Mouse (Mus musculus) heart, embryonic 16.5 days (tissue): ENCODE results near the gene Otud6a. TPM values are rescaled to one million over a fixed set of nuclear protein-coding genes. Genes with fewer than 3 reads are reported as not detected.

Source experiments
- ATAC-seq: fragments of 200-750 bp; cut with Nextera tagmentation; replicated peaks from 2 replicates; pipeline ENCODE4 v1.8.0; 2017; ENCODE audit warnings: moderate number of reproducible peaks; ENCODE audit not compliant: insufficient read depth, low FRiP score; ENCODE audit errors: extremely low read depth
- H3K27ac ChIP-seq: fragments of 300-500 bp; sonication (generic); 2 replicates; pipeline ENCODE4 v1.5.1; 2014; ENCODE audit warnings: mild to moderate bottlenecking, low read length, control low read depth, moderate library complexity
- H3K27me3 ChIP-seq: fragments of 300-500 bp; sonication (generic); 2 replicates; pipeline ENCODE4 v1.6.1; 2014; ENCODE audit warnings: low read length, mixed read lengths; ENCODE audit not compliant: control insufficient read depth, insufficient read depth
- H3K36me3 ChIP-seq: fragments of 300-500 bp; sonication (generic); 2 replicates; pipeline ENCODE4 v1.6.1; 2014; ENCODE audit not compliant: control insufficient read depth, insufficient read depth
- H3K4me1 ChIP-seq: fragments of 300-500 bp; sonication (generic); 2 replicates; pipeline ENCODE4 v1.6.1; 2014; ENCODE audit warnings: low read length, mixed read lengths; ENCODE audit not compliant: control insufficient read depth, insufficient read depth
- H3K4me2 ChIP-seq: fragments of 300-500 bp; sonication (generic); 2 replicates; pipeline ENCODE4 v1.6.1; 2014; ENCODE audit warnings: low read depth, mild to moderate bottlenecking, control low read depth, low read length
- H3K4me3 ChIP-seq: fragments of 300-500 bp; sonication (generic); 2 replicates; pipeline ENCODE4 v1.5.1; 2014; ENCODE audit warnings: mild to moderate bottlenecking, control low read depth, low read length
- H3K9ac ChIP-seq: fragments of 300-500 bp; sonication (generic); 2 replicates; pipeline ENCODE4 v1.6.1; 2014; ENCODE audit warnings: low read length, control low read depth
- H3K9me3 ChIP-seq: fragments of 300-500 bp; sonication (generic); replicated peaks from 2 replicates; pipeline ENCODE4 v1.6.1; 2016; ENCODE audit warnings: low read length; ENCODE audit not compliant: control insufficient read depth
- WGBS: fragments of 180-500 bp; shearing (Covaris S2); extraction: QIAGEN DNeasy Blood & Tissue Kit; methylation state at CpG from one replicate; pipeline ENCODE4 v1.1.7; 2014; 5-methylcytosine and 5-hydroxymethylcytosine counted together
- polyA plus RNA-seq: library from polyadenylated mRNA; unstranded; fragments of >200 nt; fragmentation: Nextera tagmentation; extraction: Ambion mirVana; gene quantifications from 2 replicates; pipeline ENCODE4 v1.2.1, GENCODE M21; 2015

Otud6a gene
- not detected in 2 replicates for polyA plus RNA-seq

DNA sequence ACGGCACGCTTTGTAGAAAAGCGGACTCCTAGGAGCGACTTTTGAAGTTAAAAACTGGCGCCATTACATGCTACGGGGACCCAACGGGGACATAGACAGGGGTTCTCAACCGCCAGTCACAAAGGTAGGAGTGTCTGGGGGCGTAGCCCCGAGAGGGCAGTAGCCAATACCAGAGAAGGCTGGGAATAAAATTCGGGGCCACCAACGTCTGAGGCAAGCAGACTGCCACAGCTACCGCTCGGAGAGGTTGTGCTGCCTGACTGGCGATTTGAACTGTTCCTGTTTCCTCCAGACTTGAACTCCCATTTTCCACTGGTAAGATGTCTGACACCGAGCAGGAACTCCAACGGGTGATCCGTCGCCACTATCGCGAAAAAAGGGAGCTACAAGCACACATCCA, at the start of gene Otud6a:
Gene Otud6a, plus strand, starts transcription at position 321 of the 400 bp plus-strand sequence.
- WGBS: 85% methylated on average over 21 of the region's 21 CpGs

DNA sequence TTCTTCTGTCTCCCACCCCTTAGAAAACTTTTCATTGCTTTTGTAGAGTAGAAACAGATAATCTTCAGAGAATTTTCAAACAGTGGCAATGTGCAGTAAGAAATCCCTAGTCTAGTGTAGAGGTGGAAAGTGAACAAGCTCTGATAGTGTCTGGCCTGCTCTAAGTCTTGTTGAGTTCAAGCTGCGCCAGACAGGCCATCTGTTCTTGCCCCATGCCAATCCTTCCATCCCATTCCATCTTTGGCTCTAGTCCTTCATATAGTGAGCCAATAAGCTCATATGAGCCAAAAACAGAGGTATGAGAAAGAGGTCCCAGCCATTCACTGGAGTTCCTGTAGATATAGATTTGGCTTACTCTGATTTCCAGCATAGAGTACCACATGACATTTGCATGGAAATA, 38.9 kb upstream of the Otud6a start:
- Histone ChIP-seq H3K9ac (no peak overlapping the region), H3K27ac (no peak overlapping the region), H3K9me3 (no peaks in the 10 kb centered on the region), H3K27me3 (no peaks in the 10 kb centered on the region), H3K4me1 (no peaks in the 10 kb centered on the region), H3K36me3 (no peaks in the 10 kb centered on the region), H3K4me3 (no peak overlapping the region), H3K4me2 (no peak overlapping the region)
- WGBS: 88% methylated on average over 1 of the region's 1 CpGs
- no peak for ATAC-seq

More for the DNA sequence above, at the start of gene Otud6a:
- Histone ChIP-seq H3K36me3 (no peaks in the 10 kb centered on the region), H3K27ac (no peak within 1 kb of the TSS), H3K4me3 (no peak within 1 kb of the TSS), H3K9me3 (no peaks in the 10 kb centered on the region), H3K27me3 (no peaks in the 10 kb centered on the region; the same call in 1 of the 2 replicates), H3K4me1 (no peaks in the 10 kb centered on the region), H3K9ac (no peak within 1 kb of the TSS), H3K4me2 (no peak within 1 kb of the TSS)
- ATAC-seq: no peak

DNA sequence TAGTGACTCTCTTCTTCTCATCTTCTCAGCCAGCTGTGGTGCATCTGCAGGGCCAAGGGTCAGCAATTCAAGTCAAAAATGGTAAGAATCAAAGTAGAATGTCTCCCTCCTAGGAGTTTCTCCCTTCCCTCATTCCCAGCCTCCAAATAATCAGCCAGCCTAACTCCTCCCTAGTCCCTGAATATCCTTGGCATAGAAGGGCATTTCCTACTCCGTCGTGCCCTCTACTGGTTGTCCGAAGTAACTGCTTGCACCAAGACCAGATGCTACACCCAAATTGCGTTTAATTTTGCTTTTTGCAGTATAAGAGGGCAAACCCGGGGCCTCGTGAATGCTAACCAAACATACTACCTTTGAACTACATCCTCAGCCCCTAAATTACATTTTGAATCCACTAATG, 36.5 kb upstream of the Otud6a start:
- Histone ChIP-seq H3K36me3 (no peaks in the 10 kb centered on the region), H3K27ac (no peak overlapping the region), H3K27me3 (no peaks in the 10 kb centered on the region), H3K4me2 (no peak overlapping the region), H3K4me1 (no peaks in the 10 kb centered on the region), H3K9ac (no peak overlapping the region), H3K4me3 (no peak overlapping the region), H3K9me3 (no peaks in the 10 kb centered on the region)
- 28% methylated on average over 6 of the region's 6 CpGs for WGBS
- no peak for ATAC-seq

DNA sequence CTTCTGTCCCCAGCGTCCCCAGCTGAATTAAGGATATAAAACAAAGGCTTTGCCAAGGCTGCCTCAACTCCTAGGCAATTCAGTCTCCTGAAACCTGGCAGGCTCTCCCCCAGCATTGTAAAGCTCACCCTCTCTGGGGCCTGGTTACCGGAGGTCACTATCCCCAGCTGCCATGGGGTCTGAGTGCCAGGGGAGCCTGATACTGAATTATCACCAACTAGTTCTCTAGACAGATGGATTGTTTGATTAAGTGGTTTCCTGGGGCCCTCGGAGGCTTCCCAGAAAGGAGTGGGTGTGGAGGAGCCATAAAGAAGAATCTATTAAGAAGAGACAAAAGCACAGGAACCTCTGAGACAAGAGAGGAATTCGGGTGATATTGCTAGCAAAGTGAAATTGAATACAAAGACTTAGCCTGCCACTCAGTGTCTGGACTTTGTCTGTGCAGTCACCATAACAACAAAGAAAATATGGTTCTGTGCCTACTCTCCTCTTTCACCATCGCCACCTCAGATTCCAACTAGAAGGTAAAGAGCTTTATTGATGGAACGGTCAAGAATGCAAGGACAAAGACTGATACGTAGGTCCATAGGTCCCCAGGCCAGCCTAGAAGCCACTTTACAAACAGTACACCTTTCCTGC, 34.5 kb upstream of the Otud6a start:
- no peak overlapping the region for H3K4me3 ChIP-seq
- no peak overlapping the region for H3K4me2 ChIP-seq
- no peak overlapping the region for H3K9ac ChIP-seq
- WGBS: 66% methylated on average over 7 of the region's 7 CpGs
- ATAC-seq: no peak
- H3K36me3 ChIP-seq: no peaks in the 10 kb centered on the region
- no peaks in the 10 kb centered on the region for H3K4me1 ChIP-seq
- no peaks in the 10 kb centered on the region for H3K27me3 ChIP-seq
- no peak overlapping the region for H3K27ac ChIP-seq
- H3K9me3 ChIP-seq: no peaks in the 10 kb centered on the region

DNA sequence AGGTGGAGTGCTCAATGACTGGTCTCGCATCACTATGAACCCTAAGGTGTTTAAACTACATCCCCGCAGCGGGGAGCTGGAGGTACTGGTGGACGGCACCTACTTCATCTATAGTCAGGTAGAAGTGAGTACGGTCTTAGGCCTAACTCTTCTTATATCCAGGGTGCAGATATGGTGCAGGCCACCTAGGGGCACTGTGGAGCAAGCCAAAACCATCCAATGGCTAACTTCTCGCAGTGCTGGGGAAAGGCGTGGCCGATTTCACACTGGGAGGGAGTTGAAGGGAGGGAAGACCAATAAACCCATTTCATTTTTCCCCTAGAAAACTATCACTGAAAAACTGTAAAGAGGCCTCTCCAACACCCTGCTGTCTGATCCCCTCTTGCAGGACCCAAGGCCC, 33.8 kb upstream of the Otud6a start:
- no peak overlapping the region for H3K27ac ChIP-seq
- no peak for ATAC-seq
- no peak overlapping the region for H3K9ac ChIP-seq

DNA sequence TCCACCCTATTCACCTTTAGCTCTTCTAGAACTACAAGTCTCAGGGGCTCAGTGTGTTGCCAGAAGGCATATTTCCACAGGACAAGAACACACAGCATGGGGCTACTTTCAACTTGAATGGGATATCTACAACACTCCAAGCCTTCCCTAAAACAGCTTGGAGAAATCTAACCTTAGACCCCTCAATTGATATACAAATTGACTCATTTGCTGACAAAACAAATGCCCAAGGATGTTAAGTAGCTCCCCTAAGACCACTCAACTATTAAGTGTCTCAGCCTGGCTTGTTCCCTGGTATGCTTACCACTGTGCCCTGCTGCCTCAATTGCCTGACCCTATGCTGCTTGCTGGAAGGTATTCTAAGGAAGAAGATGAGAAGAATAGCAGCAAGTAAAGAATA, 27.9 kb upstream of the Otud6a start:
- Histone ChIP-seq H3K4me2 (no peak overlapping the region), H3K9me3 (no peaks in the 10 kb centered on the region), H3K27ac (no peak overlapping the region), H3K9ac (no peak overlapping the region), H3K4me1 (no peaks in the 10 kb centered on the region), H3K27me3 (0 out of 2 replicates have a peak, but pooled peaks cover 3% of the 10 kb centered on the region), H3K4me3 (no peak overlapping the region), H3K36me3 (no peaks in the 10 kb centered on the region)
- ATAC-seq: no peak

More for the DNA sequence above, 33.8 kb upstream of the Otud6a start:
- Histone ChIP-seq H3K4me2 (no peak overlapping the region), H3K36me3 (no peaks in the 10 kb centered on the region), H3K4me1 (no peaks in the 10 kb centered on the region), H3K27me3 (no peaks in the 10 kb centered on the region), H3K4me3 (no peak overlapping the region), H3K9me3 (no peaks in the 10 kb centered on the region)
- WGBS: 78% methylated on average over 8 of the region's 8 CpGs

DNA sequence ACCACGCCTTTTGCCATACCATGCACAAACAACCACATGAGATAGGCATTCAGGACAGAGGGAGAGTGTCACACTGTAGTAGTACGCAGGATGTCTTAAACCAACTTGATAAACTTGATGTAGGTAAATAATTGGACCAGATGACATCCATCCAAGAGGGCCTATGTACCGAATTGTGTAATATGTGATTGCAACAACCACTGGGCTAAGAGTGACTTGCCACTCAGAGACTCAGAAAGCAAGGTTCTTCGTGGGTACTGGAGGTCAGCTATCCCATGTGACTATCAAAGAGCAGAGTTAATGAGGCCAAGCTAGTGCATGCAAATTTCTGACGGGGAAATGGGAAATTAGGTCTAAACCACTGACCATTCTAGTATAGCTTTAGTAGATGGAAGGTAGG, 27.2 kb upstream of the Otud6a start:
- H3K4me1 ChIP-seq: no peaks in the 10 kb centered on the region
- H3K4me3 ChIP-seq: no peak overlapping the region
- H3K9ac ChIP-seq: no peak overlapping the region
- no peak for ATAC-seq
- no peak overlapping the region for H3K4me2 ChIP-seq
- no peak overlapping the region for H3K27ac ChIP-seq
- H3K36me3 ChIP-seq: no peaks in the 10 kb centered on the region
- 81% methylated on average over 5 of the region's 5 CpGs for WGBS
- H3K27me3 ChIP-seq: 0 out of 2 replicates have a peak, but pooled peaks cover 3% of the 10 kb centered on the region
- H3K9me3 ChIP-seq: no peaks in the 10 kb centered on the region

DNA sequence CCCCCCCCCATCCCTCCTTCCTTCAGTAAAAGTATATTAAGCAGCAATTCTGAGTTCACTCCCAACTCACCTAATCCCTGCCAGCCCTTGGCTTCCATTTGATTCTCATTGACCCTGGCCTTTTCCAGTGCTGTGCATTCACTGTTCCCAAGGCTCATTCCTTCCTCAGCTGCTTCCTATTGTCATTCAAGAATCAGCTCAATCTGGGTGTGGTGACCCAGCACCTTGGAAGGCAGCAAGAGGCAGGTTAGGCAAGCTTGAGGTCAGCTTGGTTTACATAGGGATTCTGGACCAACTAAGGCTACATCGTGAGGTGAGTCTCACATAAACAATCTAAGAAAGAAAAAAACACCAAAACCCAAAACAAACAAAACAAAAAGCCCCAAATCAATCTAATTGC, 19.6 kb upstream of the Otud6a start:
- Histone ChIP-seq H3K9me3 (no peaks in the 10 kb centered on the region), H3K27ac (no peak overlapping the region), H3K27me3 (no peaks in the 10 kb centered on the region), H3K36me3 (no peaks in the 10 kb centered on the region), H3K4me2 (no peak overlapping the region), H3K4me3 (no peak overlapping the region), H3K4me1 (no peaks in the 10 kb centered on the region), H3K9ac (no peak overlapping the region)
- no peak for ATAC-seq
- 62% methylated on average over 1 of the region's 1 CpGs for WGBS

DNA sequence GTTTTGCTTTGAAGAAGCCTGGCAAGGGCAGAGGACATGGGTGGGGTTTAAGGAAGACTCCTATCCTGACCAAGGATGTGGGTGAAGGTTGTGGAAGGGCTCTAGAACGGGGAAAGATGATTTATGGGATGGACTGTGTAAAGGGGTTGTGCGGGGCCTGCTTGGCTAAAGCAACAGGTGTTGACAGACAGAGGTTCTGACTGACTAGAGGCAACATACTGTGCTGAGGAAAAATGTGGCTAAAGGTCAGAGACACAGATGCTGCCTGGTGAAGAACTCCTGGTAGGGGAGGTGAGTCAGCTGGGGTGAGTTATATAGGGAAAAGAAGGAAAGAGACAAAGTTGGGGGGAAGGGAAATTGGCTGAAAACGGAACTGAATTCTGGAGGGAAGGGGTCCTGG, 3.5 kb downstream of the Otud6a start:
- no peak for ATAC-seq
- WGBS: 55% methylated on average over 3 of the region's 3 CpGs

More for the DNA sequence above, 3.5 kb downstream of the Otud6a start:
- H3K4me1 ChIP-seq: no peaks in the 10 kb centered on the region
- no peak overlapping the region for H3K27ac ChIP-seq
- no peaks in the 10 kb centered on the region; the same call in 1 of the 2 replicates for H3K27me3 ChIP-seq
- no peak overlapping the region for H3K9ac ChIP-seq
- no peaks in the 10 kb centered on the region for H3K36me3 ChIP-seq
- no peaks in the 10 kb centered on the region for H3K9me3 ChIP-seq
- no peak overlapping the region for H3K4me3 ChIP-seq
- H3K4me2 ChIP-seq: no peak overlapping the region
